Mouse (Mus musculus) forebrain, embryonic 13.5 days (tissue): Measurements from ENCODE around the gene Omt2b. TPM values are rescaled to one million over a fixed set of nuclear protein-coding genes. Genes with fewer than 3 reads are reported as not detected.
"Not testable (repeated sequence)": the region's sequence is repeated elsewhere in the genome, so short reads cannot be mapped to it uniquely, and the experiment has no call there.

Source experiments
- ATAC-seq: fragments of 200-750 bp; cut with Nextera tagmentation; 2 replicates; pipeline ENCODE4 v1.8.0; 2017
- H3K27ac ChIP-seq: fragments of 300-500 bp; sonication (generic); 2 replicates; pipeline ENCODE4 v1.5.1; 2015; ENCODE audit warnings: inconsistent platforms, mild to moderate bottlenecking, moderate library complexity
- H3K27me3 ChIP-seq: fragments of 300-500 bp; sonication (generic); 2 replicates; pipeline ENCODE4 v1.6.1; 2015; ENCODE audit warnings: mild to moderate bottlenecking, inconsistent platforms
- H3K36me3 ChIP-seq: fragments of 300-500 bp; sonication (generic); 2 replicates; pipeline ENCODE4 v1.6.1; 2015; ENCODE audit warnings: mild to moderate bottlenecking, inconsistent platforms; ENCODE audit not compliant: poor library complexity, severe bottlenecking
- H3K4me1 ChIP-seq: fragments of 300-500 bp; sonication (generic); 2 replicates; pipeline ENCODE4 v1.6.1; 2015; ENCODE audit warnings: inconsistent platforms
- H3K4me2 ChIP-seq: fragments of 300-500 bp; sonication (generic); 2 replicates; pipeline ENCODE4 v1.6.1; 2015; ENCODE audit warnings: inconsistent platforms, mild to moderate bottlenecking, moderate library complexity
- H3K4me3 ChIP-seq: fragments of 300-500 bp; sonication (generic); 2 replicates; pipeline ENCODE4 v1.5.1; 2015; ENCODE audit warnings: mild to moderate bottlenecking, inconsistent platforms
- H3K9ac ChIP-seq: fragments of 300-500 bp; sonication (generic); 2 replicates; pipeline ENCODE4 v1.6.1; 2015; ENCODE audit warnings: mild to moderate bottlenecking, inconsistent platforms
- H3K9me3 ChIP-seq: fragments of 300-500 bp; sonication (generic); replicated peaks from 2 replicates; pipeline ENCODE4 v1.6.1; 2016; ENCODE audit warnings: inconsistent platforms
- WGBS: fragments of 180-500 bp; shearing (Covaris S2); methylation state at CpG from one replicate; pipeline ENCODE4 v1.1.7; 2015; 5-methylcytosine and 5-hydroxymethylcytosine counted together
- polyA plus RNA-seq: library from polyadenylated mRNA; unstranded; fragments of >200 nt; fragmentation: Nextera tagmentation; extraction: Ambion mirVana; gene quantifications from 2 replicates; pipeline ENCODE4 v1.2.1, GENCODE M21; 2015

Omt2b gene
- polyA plus RNA-seq, 1 experiment from 2014 or later = not detected

DNA sequence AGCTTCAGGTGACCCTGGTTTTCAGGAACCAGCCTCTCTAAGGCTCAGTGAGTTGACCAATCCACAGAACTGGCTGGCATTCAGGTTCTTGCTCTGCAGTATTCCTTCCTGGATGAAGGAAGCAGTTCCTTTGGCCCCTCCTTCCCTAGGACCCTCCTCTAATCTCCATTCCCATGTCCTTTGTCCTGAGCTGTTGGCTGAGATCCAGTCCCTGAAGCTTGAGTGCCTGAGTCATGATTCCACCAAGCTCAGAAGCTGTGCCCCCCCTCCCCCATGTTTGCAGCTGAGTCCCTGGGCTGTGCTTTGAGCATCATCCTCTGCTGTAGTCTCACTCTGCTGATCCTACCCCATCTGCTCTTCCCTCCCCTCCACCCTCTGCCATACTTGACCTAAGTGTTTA is 9.7 kb downstream of the Omt2b start:
- H3K4me2 ChIP-seq, H3K27ac ChIP-seq, H3K27me3 ChIP-seq, H3K9me3 ChIP-seq, H3K36me3 ChIP-seq, H3K9ac ChIP-seq, H3K4me1 ChIP-seq, H3K4me3 ChIP-seq: not testable (repeated sequence)
- ATAC-seq = peak; percentile 24; the same call in 1 of the 2 replicates

DNA sequence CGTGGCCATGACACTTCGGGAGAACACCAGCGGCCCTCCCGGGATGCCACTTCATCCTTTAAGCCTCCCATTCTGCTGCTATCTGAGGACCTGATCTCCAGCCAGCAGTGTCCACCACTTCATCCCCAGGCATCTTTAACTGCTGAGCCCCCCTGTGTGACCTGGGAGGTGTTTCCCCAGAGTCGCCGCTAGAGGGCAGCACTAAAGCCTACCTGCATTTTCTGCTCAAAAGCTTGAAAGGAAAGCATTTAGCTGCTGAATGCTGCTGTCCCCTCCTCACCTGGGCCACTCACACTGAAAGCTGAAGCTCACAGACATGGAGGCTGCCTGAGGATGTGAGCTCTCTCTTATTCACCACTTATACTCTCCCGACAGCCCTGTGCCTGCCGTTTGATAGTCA is 12.9 kb downstream of the Omt2b start:
- H3K9ac ChIP-seq, H3K9me3 ChIP-seq, H3K4me2 ChIP-seq, H3K27ac ChIP-seq, H3K4me3 ChIP-seq, ATAC-seq, H3K36me3 ChIP-seq, H3K27me3 ChIP-seq, H3K4me1 ChIP-seq: not testable (repeated sequence)
- 10% methylated on average over 8 of the region's 8 CpGs for WGBS

DNA sequence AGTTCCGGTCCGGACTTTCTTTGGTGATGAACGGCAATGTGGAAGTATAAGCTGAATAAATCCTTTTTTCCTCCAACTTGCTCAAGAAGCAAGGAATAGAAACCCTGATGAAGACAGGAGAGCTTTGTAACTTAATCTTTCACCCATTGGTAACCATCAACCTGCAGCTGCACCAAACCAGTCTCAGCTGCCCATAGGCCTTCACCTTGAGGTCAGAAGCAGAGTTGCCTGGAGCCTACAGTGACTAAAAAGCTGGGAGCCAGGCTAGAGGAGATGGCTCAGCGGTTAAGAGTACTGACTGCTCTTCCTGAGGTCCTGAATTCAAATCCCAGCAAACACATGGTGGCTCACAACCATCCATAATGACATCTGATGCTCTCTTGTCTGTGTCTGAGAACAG is 15.1 kb downstream of the Omt2b start:
- not testable (repeated sequence) for H3K27me3 ChIP-seq, H3K4me1 ChIP-seq, H3K4me2 ChIP-seq, H3K9me3 ChIP-seq, H3K27ac ChIP-seq, H3K36me3 ChIP-seq, H3K4me3 ChIP-seq, H3K9ac ChIP-seq, ATAC-seq
- 94% methylated on average over 4 of the region's 4 CpGs for WGBS

DNA sequence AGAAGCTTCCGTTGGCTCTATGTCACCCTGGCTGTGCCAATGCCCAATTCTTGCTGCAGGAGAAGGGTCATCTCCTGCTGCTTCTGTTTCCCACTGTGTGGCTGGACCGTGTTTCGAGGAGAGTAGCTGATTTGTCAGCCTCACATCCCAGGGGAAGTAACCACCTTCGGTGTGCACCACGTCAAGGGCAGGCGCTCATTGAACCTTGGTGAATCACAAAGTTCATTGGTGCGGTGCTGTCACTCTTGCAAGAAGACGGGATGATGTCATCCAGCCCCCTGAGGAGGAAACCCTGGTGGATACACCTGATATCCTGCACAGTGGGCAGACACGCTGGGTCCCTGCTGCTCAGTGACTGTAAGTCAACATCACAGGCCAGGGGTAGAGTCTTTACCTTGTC is 15.7 kb downstream of the Omt2b start:
- not testable (repeated sequence) for H3K9me3 ChIP-seq, H3K4me3 ChIP-seq

DNA sequence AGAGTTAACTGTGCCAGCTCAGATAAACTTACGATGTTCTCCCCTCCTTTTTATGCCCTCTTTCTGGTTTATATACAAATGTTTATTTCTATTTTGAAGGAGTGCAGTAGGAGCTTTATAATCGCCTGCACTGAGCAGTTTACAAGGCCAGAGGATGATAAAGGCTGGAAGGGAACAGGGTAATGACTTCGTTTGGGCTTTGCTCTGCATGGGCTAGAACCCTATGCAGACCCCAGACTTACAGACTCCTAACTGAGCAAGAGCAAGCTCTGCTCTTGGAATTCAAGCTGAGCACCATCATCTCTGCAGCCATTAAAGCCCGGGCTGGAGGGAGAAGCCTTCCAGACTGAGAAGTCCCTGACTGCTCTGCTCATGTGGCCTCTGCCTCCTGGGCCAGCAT is 17.8 kb downstream of the Omt2b start:
- not testable (repeated sequence) for H3K27me3 ChIP-seq, H3K36me3 ChIP-seq, H3K27ac ChIP-seq, H3K9me3 ChIP-seq, H3K4me3 ChIP-seq, H3K4me1 ChIP-seq, H3K4me2 ChIP-seq, H3K9ac ChIP-seq, ATAC-seq
- WGBS = 73% methylated on average over 4 of the region's 4 CpGs

More for the DNA sequence above, 15.7 kb downstream of the Omt2b start:
- not testable (repeated sequence) for H3K9ac ChIP-seq, H3K4me2 ChIP-seq, H3K36me3 ChIP-seq, H3K27me3 ChIP-seq, H3K4me1 ChIP-seq, ATAC-seq, H3K27ac ChIP-seq
- 90% methylated on average over 9 of the region's 9 CpGs for WGBS

DNA sequence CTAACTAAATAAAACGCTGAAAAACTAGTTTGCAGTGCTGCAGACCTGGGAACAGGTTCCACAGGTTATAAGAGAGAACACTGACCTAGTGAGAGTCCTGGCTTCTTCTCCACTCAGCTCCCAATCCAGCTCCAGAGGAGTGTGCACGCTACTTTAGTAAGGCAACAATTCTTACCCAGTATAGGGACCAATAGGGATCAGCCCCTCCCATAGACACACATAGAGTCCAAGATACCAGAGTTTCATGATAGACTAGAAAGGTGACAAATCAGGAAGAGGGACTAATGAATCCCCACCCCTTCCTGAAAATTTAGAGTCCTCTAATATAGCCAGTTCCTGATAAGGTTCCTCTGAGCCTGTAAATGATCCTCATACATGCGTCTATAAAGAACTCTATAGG is 19.6 kb downstream of the Omt2b start:
- no peak for ATAC-seq
- no peaks in the 10 kb centered on the region for H3K4me1 ChIP-seq
- no peak overlapping the region for H3K4me2 ChIP-seq
- no peaks in the 10 kb centered on the region for H3K27me3 ChIP-seq
- H3K4me3 ChIP-seq = no peak overlapping the region
- H3K9me3 ChIP-seq = no peaks in the 10 kb centered on the region
- H3K9ac ChIP-seq = no peak overlapping the region
- 65% methylated on average over 3 of the region's 3 CpGs for WGBS
- no peaks in the 10 kb centered on the region for H3K36me3 ChIP-seq
- H3K27ac ChIP-seq = no peak overlapping the region

DNA sequence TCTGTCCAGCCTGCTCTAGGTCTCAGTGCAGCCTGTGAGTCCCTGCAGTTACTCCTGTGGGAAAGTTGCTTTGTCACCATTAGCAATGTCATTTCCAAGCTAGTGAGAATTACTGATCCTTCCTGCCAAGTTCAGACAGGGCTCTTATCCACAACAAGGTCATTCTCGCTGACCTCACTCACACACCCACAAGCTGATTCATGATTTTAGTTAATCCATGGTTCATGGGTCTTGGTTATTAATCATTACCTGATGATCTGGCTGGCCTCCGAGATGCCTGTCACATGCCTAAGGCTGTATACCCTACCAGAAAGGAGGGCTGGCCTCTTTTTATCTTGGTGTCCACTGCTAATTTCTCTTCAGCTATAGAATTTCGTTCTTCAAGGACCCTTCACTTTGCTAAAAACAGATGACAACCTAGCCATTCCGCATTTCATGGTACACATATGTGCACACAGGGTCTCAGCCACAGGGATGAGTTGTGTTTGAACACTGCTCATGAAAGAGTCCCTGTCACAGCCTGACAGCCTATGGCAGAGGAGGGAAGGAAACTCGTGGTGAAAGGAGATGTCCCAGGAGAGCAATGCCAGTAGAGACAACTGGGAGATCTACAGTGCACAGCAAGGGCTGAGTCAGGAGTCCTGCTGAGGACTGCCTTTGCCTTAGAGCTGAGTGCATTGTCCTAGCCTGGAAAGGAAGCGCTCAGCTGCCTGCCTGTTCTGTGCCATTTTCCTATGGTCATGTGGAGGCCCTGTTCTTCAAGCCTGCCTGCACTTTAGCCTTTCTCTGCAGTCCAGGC is 21.0 kb downstream of the Omt2b start:
- not testable (repeated sequence) for H3K27ac ChIP-seq, H3K9me3 ChIP-seq
- WGBS = 74% methylated on average over 6 of the region's 6 CpGs

DNA sequence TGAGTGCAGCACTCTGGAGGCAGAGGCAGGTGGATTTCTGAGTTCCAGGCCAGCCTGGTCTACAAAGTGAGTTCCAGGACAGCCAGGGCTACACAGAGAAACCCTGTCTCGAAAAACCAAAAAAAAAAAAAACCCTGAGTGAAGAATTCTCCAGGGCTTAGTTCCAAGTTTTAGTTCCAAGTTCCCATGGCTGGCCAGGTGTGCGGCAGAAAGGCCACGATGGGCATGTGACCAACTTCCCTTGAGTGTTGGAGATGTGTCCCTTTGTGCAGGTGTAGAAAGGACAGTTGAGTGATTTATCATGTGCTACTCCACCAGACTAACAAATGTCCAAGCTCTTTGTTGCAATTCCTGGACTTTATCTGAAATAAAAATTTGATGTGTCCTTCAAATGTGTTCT is 21.8 kb downstream of the Omt2b start:
- 85% methylated on average over 3 of the region's 3 CpGs for WGBS
- not testable (repeated sequence) for H3K9me3 ChIP-seq

More for the DNA sequence above, 21.0 kb downstream of the Omt2b start:
- not testable (repeated sequence) for ATAC-seq, H3K4me2 ChIP-seq, H3K36me3 ChIP-seq, H3K4me3 ChIP-seq, H3K4me1 ChIP-seq, H3K27me3 ChIP-seq, H3K9ac ChIP-seq

DNA sequence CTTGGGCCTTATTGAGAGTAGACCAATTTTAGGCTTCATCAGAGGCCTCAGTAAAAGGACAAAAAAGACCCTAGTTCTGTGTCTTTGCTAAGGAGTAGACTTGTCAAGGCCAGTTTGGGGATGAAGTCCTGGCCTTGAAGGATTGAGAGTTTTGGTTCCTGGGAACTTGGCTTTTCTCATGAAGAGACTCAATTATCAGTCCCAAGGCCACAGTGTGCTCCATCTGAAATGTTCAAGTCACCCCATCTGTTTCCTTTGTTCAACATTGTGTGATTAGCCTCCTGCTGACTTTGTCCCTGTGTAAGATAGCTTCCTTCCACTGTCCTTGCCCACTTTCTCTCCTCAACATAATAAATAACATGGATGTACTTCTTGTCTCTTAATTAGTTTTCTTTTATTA is 22.6 kb downstream of the Omt2b start:
- H3K4me2 ChIP-seq, ATAC-seq, H3K4me1 ChIP-seq, H3K27me3 ChIP-seq, H3K36me3 ChIP-seq, H3K4me3 ChIP-seq, H3K9me3 ChIP-seq, H3K9ac ChIP-seq, H3K27ac ChIP-seq: not testable (repeated sequence)

More for the DNA sequence above, 21.8 kb downstream of the Omt2b start:
- not testable (repeated sequence) for H3K4me2 ChIP-seq, H3K4me3 ChIP-seq, H3K36me3 ChIP-seq, ATAC-seq, H3K27ac ChIP-seq, H3K9ac ChIP-seq, H3K4me1 ChIP-seq, H3K27me3 ChIP-seq

DNA sequence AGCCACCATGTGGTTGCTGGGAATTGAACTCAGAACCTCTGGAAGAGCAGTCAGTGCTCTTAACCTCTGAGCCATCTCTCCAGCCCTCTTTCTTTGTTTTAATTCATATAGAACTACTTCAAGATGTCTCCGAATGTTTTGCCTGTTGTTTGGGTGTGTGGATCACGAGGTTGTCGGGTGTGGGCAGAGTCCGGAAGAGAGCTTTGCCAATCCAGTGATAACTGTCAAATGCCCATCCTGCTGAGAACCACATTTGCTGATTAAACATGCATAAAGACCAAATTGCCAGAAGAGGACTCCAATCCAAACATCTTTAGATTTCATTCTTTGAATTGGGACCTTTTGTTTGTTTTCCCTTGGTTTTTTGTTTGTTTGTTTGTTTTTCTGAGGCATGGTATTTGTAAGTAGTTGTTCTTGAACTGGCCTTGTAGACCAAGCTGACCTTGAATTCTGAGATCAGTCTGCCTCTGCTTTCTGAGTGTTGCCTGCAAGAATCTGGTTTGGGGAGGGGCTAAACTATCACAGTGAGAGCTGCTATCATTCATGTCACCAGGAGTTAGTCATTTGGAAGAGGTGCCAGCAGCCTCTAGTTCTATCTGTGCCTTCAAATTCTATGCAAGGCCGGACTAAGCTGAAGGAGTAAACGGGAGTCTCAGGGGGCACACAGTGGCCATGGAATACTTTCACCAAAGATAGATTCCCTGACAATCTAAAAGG is 24.3 kb downstream of the Omt2b start:
- 84% methylated on average over 6 of the region's 6 CpGs for WGBS
- no peak overlapping the region for H3K4me2 ChIP-seq
- no peak for ATAC-seq
- no peaks in the 10 kb centered on the region for H3K36me3 ChIP-seq
- H3K9me3 ChIP-seq = no peaks in the 10 kb centered on the region
- H3K27me3 ChIP-seq = no peaks in the 10 kb centered on the region
- no peak overlapping the region for H3K27ac ChIP-seq
- no peaks in the 10 kb centered on the region for H3K4me1 ChIP-seq
- no peak overlapping the region for H3K4me3 ChIP-seq
- H3K9ac ChIP-seq = no peak overlapping the region

DNA sequence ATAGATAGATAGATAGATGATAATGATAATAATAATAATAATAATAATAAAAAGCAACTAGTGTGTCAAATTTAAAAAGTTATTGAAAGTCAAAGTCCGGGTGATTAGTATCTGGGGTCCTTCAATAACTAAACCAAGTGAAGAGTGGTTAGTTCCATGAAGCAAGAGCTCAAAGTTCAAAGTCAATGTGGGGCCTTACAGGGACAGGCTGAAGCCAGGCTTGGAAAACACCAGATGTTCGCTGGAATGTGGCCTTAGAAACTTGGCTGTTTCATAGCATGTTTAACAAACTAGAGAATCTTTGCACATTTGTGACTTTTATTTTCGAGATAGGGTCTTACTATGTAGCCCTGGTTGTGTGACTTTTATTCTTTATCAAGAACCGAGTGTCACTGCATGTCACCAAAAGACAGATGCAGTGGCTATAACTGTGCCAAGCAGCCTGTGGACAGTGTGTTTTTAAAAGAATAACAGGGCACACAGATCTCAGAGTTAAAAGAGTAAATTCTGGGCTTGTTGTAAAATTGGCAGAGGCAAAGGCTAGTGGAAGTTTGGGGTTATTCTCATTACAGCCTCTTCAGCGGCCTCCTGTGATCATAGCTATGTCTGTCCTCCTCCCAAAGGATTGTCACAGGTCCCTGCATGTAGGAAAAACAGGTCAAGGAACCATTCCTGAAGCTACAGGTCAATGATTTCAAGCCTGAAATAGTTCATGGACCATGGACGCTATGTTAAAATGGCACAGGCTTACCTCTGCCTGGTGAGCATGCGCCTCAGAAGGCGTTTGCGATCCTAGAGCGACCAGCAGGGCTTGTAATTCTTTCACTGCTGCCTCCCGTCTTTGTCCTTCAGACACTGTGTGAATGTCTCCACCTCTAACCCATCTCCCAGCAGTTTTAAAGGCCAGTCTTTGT is 27.5 kb downstream of the Omt2b start:
- Histone ChIP-seq H3K4me3 (no peak overlapping the region), H3K9ac (no peak overlapping the region), H3K4me2 (no peak overlapping the region), H3K9me3 (no peaks in the 10 kb centered on the region), H3K36me3 (no peaks in the 10 kb centered on the region), H3K27ac (no peak overlapping the region), H3K27me3 (no peaks in the 10 kb centered on the region), H3K4me1 (no peaks in the 10 kb centered on the region)
- 83% methylated on average over 11 of the region's 11 CpGs for WGBS
- no peak for ATAC-seq

DNA sequence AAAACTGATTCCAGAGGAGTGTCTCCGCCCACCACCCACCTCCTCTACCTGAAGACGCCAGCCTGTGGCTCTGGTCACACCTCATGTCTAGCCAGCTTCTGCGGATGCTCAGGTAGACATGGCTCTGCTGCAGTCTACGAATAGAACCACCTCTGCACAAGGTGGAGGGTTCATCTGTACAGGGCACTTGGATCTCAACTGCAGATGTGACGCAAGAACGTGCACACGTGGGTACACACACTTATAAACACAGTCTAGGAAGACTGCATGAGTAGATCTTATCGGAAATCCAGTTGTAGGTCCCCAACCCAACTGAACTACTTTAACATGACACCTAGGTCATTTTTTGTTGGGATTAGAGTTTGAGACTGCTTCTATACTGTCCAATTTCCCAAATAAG is 28.2 kb downstream of the Omt2b start, which contains the start of gene Gsta2:
Gene Gsta2 (minus strand): TSS at position 178 of the 400 bp plus-strand sequence.
- H3K9ac ChIP-seq = no peak within 1 kb of the TSS
- no peaks in the 10 kb centered on the region for H3K27me3 ChIP-seq
- no peak within 1 kb of the TSS for H3K27ac ChIP-seq
- 92% methylated on average over 8 of the region's 8 CpGs for WGBS
- H3K36me3 ChIP-seq = no peaks in the 10 kb centered on the region
- ATAC-seq = no peak
- H3K4me2 ChIP-seq = no peak within 1 kb of the TSS
- no peaks in the 10 kb centered on the region for H3K4me1 ChIP-seq
- H3K4me3 ChIP-seq = no peak within 1 kb of the TSS
- H3K9me3 ChIP-seq = no peaks in the 10 kb centered on the region
